Mouse (Mus musculus): Measurements from ENCODE around the gene Phxr2.

- no peak for TF ChIP-seq CTCF (conservative IDR thresholded peaks at IDR 0.05 in 1 of 2, IDR thresholded peaks at IDR 0.05 in 1 of 2; ENCODE audit: low read depth in 2 of 2, low read length in 2 of 2)
- TF ChIP-seq POLR2A (IDR thresholded peaks at IDR 0.05; ENCODE audit: low read depth, low read length): no peak
- TF ChIP-seq POLR2AphosphoS2 (IDR thresholded peaks at IDR 0.05; ENCODE audit: low read depth, low read length): no peak
- TF ChIP-seq SMC3 (IDR thresholded peaks at IDR 0.05; ENCODE audit: low read depth, low read length): no peak
- no peak for TF ChIP-seq MAX (IDR thresholded peaks at IDR 0.05; ENCODE audit: low read length)
- TF ChIP-seq MYC (IDR thresholded peaks at IDR 0.05; ENCODE audit: low read depth, low read length): no peak
- TF ChIP-seq MAFK (IDR thresholded peaks at IDR 0.05; ENCODE audit: insufficient replicate concordance, low read length): no peak
- no peak for TF ChIP-seq UBTF (IDR thresholded peaks at IDR 0.05; ENCODE audit: low read depth, low read length)
These were observed 46.9 kb upstream of the Phxr2 start for GRCm38 (mm10) chr10:99172906-99173507.

All from CH12.LX (cell line).